Mouse (Mus musculus) forebrain, embryonic 15.5 days (tissue): Measurements from ENCODE around the gene Ccdc103. TPM values are rescaled to one million over a fixed set of nuclear protein-coding genes. Genes with fewer than 3 reads are reported as not detected.

Experiments
- ATAC-seq: fragments of 200-750 bp; cut with Nextera tagmentation; replicated peaks from 2 replicates; pipeline ENCODE4 v1.8.0; 2017; ENCODE audit warnings: mild to moderate bottlenecking, moderate TSS enrichment, moderate library complexity
- H3K27ac ChIP-seq: fragments of 300-500 bp; sonication (generic); replicated peaks from 2 replicates; pipeline ENCODE4 v1.5.1; 2015; ENCODE audit warnings: mild to moderate bottlenecking, inconsistent platforms
- H3K27me3 ChIP-seq: fragments of 300-500 bp; sonication (generic); 2 replicates; pipeline ENCODE4 v1.6.1; 2015; ENCODE audit warnings: inconsistent platforms
- H3K36me3 ChIP-seq: fragments of 300-500 bp; sonication (generic); 2 replicates; pipeline ENCODE4 v1.6.1; 2015; ENCODE audit warnings: mild to moderate bottlenecking, inconsistent platforms
- H3K4me1 ChIP-seq: fragments of 300-500 bp; sonication (generic); 2 replicates; pipeline ENCODE4 v1.6.1; 2015; ENCODE audit warnings: inconsistent platforms
- H3K4me2 ChIP-seq: fragments of 300-500 bp; sonication (generic); replicated peaks from 2 replicates; pipeline ENCODE4 v1.6.1; 2015; ENCODE audit warnings: mild to moderate bottlenecking, inconsistent platforms
- H3K4me3 ChIP-seq: fragments of 300-500 bp; sonication (generic); 2 replicates; pipeline ENCODE4 v1.5.1; 2015; ENCODE audit warnings: mild to moderate bottlenecking, inconsistent platforms
- H3K9ac ChIP-seq: fragments of 300-500 bp; sonication (generic); replicated peaks from 2 replicates; pipeline ENCODE4 v1.6.1; 2015; ENCODE audit warnings: mild to moderate bottlenecking, inconsistent platforms
- H3K9me3 ChIP-seq: fragments of 300-500 bp; sonication (generic); 2 replicates; pipeline ENCODE4 v1.6.1; 2016; ENCODE audit warnings: inconsistent platforms
- WGBS: fragments of 180-500 bp; shearing (Covaris S2); methylation state at CpG from one replicate; pipeline ENCODE4 v1.1.7; 2015; ENCODE audit warnings: mixed read lengths; 5-methylcytosine and 5-hydroxymethylcytosine counted together
- polyA plus RNA-seq: library from polyadenylated mRNA; unstranded; fragments of >200 nt; fragmentation: Nextera tagmentation; extraction: Ambion mirVana; gene quantifications from 2 replicates; pipeline ENCODE4 v1.2.1, GENCODE M21; 2015

Gene Ccdc103
- polyA plus RNA-seq, 1 experiment from 2014 or later = 2.9 TPM

DNA sequence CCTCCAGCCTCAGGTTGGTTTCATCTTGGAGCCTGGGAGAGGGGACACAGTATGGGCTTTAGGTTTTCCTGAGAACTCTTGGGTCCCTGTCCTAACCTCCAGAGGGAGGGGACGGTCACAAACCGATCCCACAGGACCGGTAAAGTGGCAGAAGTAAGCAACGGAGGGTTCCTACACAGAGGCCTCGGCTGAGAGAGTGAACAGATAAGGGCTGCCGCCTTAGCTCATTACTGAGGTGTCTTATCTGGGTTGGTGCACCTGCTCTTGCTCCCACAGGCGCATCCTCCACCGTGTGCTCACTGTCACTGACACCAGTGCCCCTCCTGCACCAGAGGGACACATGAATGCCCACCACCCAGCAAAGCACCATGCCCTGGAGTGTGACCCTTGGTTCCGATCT, 14.8 kb downstream of the Ccdc103 start:
- H3K4me1 ChIP-seq = peaks cover 13% of the 10 kb centered on the region
- H3K36me3 ChIP-seq = no peaks in the 10 kb centered on the region
- H3K4me2 ChIP-seq = no peak overlapping the region
- ATAC-seq = no peak
- H3K27me3 ChIP-seq = peaks cover 16% of the 10 kb centered on the region
- no peaks in the 10 kb centered on the region for H3K9me3 ChIP-seq
- H3K9ac ChIP-seq = no peak overlapping the region
- H3K27ac ChIP-seq = no peak overlapping the region
- H3K4me3 ChIP-seq = no peak overlapping the region
- WGBS = 85% methylated on average over 9 of the region's 9 CpGs

DNA sequence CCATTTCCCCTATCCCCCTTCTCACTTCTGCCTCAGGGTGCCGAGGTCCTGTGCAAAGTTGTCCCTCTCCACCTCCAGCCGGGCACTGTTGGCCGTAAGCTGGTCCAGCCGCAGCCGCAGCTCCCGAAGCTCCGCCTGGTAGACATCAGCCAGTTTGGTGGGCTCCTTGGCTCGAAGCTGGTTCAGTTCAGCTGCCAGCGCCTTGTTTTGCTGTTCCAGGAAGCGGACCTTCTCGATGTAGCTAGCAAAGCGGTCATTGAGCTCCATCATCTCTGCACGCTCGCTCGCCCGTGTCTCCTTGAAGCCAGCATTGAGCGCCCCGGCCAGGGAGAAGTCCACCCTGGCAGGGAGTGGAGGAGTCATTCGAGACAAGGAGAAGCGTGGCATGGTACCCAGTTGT, 15.6 kb downstream of the Ccdc103 start:
- peaks cover 16% of the 10 kb centered on the region for H3K27me3 ChIP-seq
- H3K9ac ChIP-seq = no peak overlapping the region
- H3K4me1 ChIP-seq = peaks cover 13% of the 10 kb centered on the region
- 79% methylated on average over 20 of the region's 20 CpGs for WGBS
- ATAC-seq = no peak
- H3K9me3 ChIP-seq = no peaks in the 10 kb centered on the region
- no peak overlapping the region for H3K4me3 ChIP-seq
- H3K4me2 ChIP-seq = no peak overlapping the region
- H3K27ac ChIP-seq = no peak overlapping the region
- no peaks in the 10 kb centered on the region for H3K36me3 ChIP-seq

DNA sequence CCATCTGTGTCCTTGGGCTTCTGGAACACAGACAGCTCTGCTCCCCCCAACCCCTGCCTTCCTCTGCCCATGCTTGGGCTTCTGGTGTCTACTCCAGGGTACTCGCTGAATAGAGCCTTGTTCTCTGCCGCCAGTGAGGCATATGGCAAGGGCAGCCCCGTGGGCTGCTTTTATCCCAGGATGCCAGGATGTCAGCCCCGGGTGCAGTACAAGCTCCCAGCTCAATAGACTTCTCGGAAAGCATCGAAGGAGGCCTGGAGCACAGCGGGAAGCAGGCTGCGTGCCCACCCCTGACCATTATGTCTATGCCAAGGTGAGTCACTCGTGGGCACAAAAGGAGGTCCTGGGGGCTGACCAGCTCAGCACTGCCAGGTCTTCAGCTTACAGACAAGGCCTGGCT, 17.4 kb downstream of the Ccdc103 start:
- peak; percentile 79 for ATAC-seq
- Histone ChIP-seq H3K4me1 (peaks cover 7% of the 10 kb centered on the region), H3K27me3 (peaks cover 10% of the 10 kb centered on the region), H3K4me3 (no peak overlapping the region), H3K36me3 (no peaks in the 10 kb centered on the region), H3K27ac (peak overlapping the region; percentile 65), H3K9me3 (no peaks in the 10 kb centered on the region), H3K9ac (no peak overlapping the region), H3K4me2 (no peak overlapping the region)
- 44% methylated on average over 9 of the region's 9 CpGs for WGBS

GRCm38 (mm10) chr11:102900763-102901162, 19.8 kb downstream of the Ccdc103 start, which contains the start of gene Gfap:
Gene Gfap, minus strand, starts transcription at chr11:102900912.
- H3K27ac ChIP-seq = no peak within 1 kb of the TSS
- ATAC-seq = 0 out of 2 replicates have a peak, but pooled peaks have one; percentile 36
- no peaks in the 10 kb centered on the region for H3K9me3 ChIP-seq
- H3K9ac ChIP-seq = no peak within 1 kb of the TSS
- peaks cover 6% of the 10 kb centered on the region; the same call in 1 of the 2 replicates for H3K4me1 ChIP-seq
- no peak within 1 kb of the TSS for H3K4me2 ChIP-seq
- no peaks in the 10 kb centered on the region for H3K36me3 ChIP-seq
- no peaks in the 10 kb centered on the region for H3K27me3 ChIP-seq
- 15% methylated on average over 7 of the region's 7 CpGs for WGBS
- H3K4me3 ChIP-seq = no peak within 1 kb of the TSS

DNA sequence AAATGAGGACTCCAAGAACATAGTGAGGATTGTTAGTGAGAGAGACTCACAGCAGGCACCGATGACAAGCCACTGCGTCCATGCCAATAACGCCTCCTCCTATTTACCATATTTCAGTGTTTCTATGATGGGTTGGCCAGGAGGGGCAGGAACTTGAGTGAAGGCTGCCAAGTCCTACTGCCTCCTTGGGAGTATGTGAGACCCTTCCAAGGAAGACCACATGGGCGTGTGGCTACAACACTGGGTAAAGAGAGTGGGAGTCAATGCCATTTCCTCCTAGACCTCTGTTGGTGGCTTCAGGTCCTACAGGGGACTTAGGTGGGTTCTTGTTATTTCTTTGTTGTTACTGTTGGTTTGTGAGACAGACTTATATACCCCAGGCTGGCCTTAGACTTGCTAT, 20.2 kb downstream of the Ccdc103 start:
- Histone ChIP-seq H3K4me1 (peaks cover 6% of the 10 kb centered on the region; the same call in 1 of the 2 replicates), H3K9me3 (no peaks in the 10 kb centered on the region), H3K9ac (no peak overlapping the region), H3K27me3 (no peaks in the 10 kb centered on the region), H3K27ac (no peak overlapping the region), H3K4me3 (no peak overlapping the region), H3K36me3 (no peaks in the 10 kb centered on the region), H3K4me2 (no peak overlapping the region)
- WGBS = 56% methylated on average over 4 of the region's 4 CpGs
- no peak for ATAC-seq

DNA sequence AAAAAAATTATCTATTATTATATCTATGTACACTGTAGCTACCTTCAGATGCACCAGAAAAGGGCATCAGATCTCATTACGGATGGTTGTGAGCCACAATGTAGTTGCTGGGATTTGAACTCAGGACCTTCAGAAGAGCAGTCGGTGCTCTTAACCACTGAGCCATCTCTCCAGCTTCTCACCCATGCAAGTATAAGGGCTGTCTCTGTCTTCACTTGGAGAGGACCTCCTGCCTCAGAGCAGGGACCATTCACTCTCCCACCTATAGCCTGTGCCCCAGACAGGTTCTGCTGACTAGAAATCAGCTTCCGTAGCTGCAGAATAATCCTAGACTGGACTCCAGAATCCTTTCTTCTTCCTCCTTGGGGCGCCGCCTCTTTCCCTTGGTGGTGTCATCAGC, 21.1 kb downstream of the Ccdc103 start:
- WGBS = 77% methylated on average over 5 of the region's 5 CpGs
- H3K4me3 ChIP-seq = no peak overlapping the region
- H3K4me1 ChIP-seq = peaks cover 6% of the 10 kb centered on the region; the same call in 1 of the 2 replicates
- no peak for ATAC-seq
- no peak overlapping the region for H3K9ac ChIP-seq
- no peak overlapping the region for H3K27ac ChIP-seq
- no peak overlapping the region for H3K4me2 ChIP-seq
- H3K36me3 ChIP-seq = no peaks in the 10 kb centered on the region; the same call in 1 of the 2 replicates
- H3K9me3 ChIP-seq = no peaks in the 10 kb centered on the region
- H3K27me3 ChIP-seq = no peaks in the 10 kb centered on the region

DNA sequence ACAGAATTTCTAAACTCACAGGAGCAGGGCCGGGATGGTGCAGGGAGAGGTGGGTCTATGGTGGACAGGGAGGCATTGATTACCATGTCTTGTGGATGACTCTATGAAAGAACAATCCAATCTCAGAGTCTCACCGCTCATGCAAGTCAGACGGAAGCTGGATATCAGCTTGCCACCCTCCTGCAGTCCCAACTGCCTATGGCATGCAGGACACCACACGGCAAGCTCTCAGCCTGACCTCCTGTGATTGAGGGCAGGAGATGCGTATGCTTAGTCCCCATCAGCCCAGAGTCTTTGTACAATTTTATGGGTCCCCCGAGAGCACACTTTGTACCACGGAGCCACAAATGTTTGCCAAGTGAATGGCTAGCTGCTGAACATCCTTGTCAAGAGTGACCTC, 22.6 kb downstream of the Ccdc103 start:
- no peaks in the 10 kb centered on the region for H3K27me3 ChIP-seq
- WGBS = 82% methylated on average over 7 of the region's 7 CpGs

DNA sequence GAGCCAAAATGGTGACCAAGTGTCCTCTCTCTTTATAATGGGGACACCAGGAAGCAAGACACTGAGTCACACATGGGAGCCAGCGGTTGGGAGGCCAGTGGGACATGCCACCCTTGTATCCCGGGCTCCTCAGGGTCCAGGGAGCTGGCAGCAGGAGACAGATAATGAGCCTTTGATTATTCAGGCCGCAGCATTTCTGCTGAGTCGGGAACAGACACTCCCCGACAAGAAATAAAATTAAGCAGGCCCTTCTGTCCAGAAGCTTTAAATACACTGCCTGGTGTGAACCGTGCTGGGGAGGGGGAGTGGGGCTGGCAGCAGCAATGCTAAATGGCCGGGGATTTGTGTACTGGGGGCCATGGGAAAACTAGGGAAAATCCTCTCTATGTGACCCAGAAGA, 30.4 kb downstream of the Ccdc103 start:
- 64% methylated on average over 7 of the region's 7 CpGs for WGBS
- no peak for ATAC-seq
- peaks cover 9% of the 10 kb centered on the region for H3K36me3 ChIP-seq

More for the DNA sequence above, 22.6 kb downstream of the Ccdc103 start:
- Histone ChIP-seq H3K27ac (no peak overlapping the region), H3K9ac (no peak overlapping the region), H3K9me3 (no peaks in the 10 kb centered on the region), H3K4me2 (no peak overlapping the region), H3K4me1 (no peaks in the 10 kb centered on the region), H3K4me3 (no peak overlapping the region), H3K36me3 (peaks cover 3% of the 10 kb centered on the region; the same call in 1 of the 2 replicates)
- ATAC-seq = no peak

DNA sequence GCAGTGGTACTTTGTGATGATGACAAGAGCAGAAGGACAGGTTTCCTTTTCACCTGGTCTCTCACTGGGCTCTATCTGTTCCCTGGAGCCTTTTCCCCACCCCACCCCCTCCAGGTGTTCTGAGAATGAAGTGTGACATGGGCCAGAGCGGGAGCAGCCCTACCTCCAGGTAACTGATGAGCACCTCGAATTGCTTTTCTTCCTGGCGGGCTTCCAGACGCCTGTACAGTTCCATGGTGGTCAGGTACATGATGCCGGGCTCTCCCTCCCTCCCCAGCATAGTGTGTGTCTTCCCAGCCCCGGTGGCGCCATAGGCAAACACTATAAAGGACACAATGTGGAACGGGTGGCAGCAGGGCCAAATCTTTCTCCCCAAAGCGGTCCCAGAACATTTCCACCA, 34.4 kb downstream of the Ccdc103 start:
- H3K27ac ChIP-seq = no peak overlapping the region
- no peak overlapping the region for H3K4me3 ChIP-seq
- no peak overlapping the region for H3K4me2 ChIP-seq
- no peak overlapping the region for H3K9ac ChIP-seq
- H3K4me1 ChIP-seq = no peaks in the 10 kb centered on the region
- no peaks in the 10 kb centered on the region for H3K9me3 ChIP-seq
- no peak for ATAC-seq
- H3K27me3 ChIP-seq = no peaks in the 10 kb centered on the region
- peaks cover 5% of the 10 kb centered on the region; the same call in 1 of the 2 replicates for H3K36me3 ChIP-seq
- WGBS = 95% methylated on average over 9 of the region's 9 CpGs

More for the DNA sequence above, 30.4 kb downstream of the Ccdc103 start:
- Histone ChIP-seq H3K4me3 (no peak overlapping the region), H3K9me3 (no peaks in the 10 kb centered on the region), H3K4me2 (no peak overlapping the region), H3K9ac (no peak overlapping the region), H3K27ac (no peak overlapping the region), H3K4me1 (no peaks in the 10 kb centered on the region), H3K27me3 (no peaks in the 10 kb centered on the region)

DNA sequence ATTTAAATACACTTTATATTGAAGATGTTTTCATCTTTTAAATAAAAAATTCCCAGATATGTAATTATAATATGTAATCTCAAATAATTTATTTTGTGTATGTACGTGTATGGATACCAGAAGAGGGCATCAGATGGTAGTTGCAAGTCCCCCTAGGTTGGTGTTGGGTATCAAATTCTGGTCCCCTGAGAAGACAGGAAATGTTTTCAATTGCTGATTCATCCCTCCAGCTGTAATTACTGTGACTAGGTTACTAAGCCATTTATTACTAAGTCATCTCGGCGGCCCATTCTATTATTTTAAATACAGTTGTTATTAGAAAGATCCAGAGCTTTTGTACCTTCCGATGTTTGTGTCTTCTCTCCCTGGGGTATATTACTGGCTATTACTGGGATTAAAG, 37.1 kb downstream of the Ccdc103 start:
- H3K4me2 ChIP-seq = no peak overlapping the region
- 89% methylated on average over 4 of the region's 4 CpGs for WGBS
- ATAC-seq = no peak
- H3K9me3 ChIP-seq = no peaks in the 10 kb centered on the region
- peaks cover 5% of the 10 kb centered on the region; the same call in 1 of the 2 replicates for H3K36me3 ChIP-seq
- no peak overlapping the region for H3K27ac ChIP-seq
- H3K4me3 ChIP-seq = no peak overlapping the region
- H3K27me3 ChIP-seq = no peaks in the 10 kb centered on the region
- H3K9ac ChIP-seq = no peak overlapping the region
- H3K4me1 ChIP-seq = peaks cover 9% of the 10 kb centered on the region; the same call in 1 of the 2 replicates

DNA sequence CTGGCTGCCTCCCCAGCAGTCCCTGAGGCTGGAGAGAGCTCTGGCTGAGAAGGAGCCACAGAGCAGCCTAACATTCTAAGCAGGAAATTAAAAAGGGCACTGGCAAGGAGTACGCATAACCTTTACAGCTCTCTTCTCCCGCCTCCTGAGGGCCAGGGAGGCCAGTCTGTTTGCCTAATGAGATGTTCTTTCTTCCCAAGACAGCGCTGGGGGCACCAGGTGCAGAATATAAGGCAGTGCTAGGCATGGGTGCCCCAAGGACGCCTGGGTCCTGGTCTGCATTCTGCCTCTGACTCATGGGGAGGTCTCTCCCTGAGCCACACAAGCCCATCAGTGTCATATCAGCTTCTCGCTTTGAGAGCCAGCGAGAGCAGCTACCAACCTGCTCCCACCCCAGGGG, 40.5 kb downstream of the Ccdc103 start:
- Histone ChIP-seq H3K27ac (no peak overlapping the region), H3K27me3 (no peaks in the 10 kb centered on the region), H3K4me3 (no peak overlapping the region), H3K4me1 (peaks cover 28% of the 10 kb centered on the region), H3K36me3 (no peaks in the 10 kb centered on the region), H3K4me2 (no peak overlapping the region), H3K9ac (no peak overlapping the region), H3K9me3 (no peaks in the 10 kb centered on the region)
- ATAC-seq = no peak
- 76% methylated on average over 6 of the region's 6 CpGs for WGBS

- ATAC-seq = peak; percentile 93
- H3K4me1 ChIP-seq = peaks cover 28% of the 10 kb centered on the region
- peak within 1 kb of the TSS; percentile 81 for H3K4me3 ChIP-seq
- under 1% methylated on average over 62 of the region's 62 CpGs for WGBS
- H3K27me3 ChIP-seq = no peaks in the 10 kb centered on the region
- H3K9me3 ChIP-seq = no peaks in the 10 kb centered on the region
- H3K27ac ChIP-seq = peak within 1 kb of the TSS; percentile 89
- peak within 1 kb of the TSS; percentile 87 for H3K4me2 ChIP-seq
- H3K9ac ChIP-seq = peak within 1 kb of the TSS; percentile 58
- no peaks in the 10 kb centered on the region for H3K36me3 ChIP-seq
Observed at GRCm38 (mm10) chr11:102924557-102925350, 43.8 kb downstream of the Ccdc103 start, which contains the start of gene Kif18b. Gene Kif18b, minus strand, starts transcription at chr11:102925124.
